Mouse (Mus musculus) forebrain, postnatal 0 days (tissue): ENCODE data around the gene Smoc1. TPM values are rescaled to one million over a fixed set of nuclear protein-coding genes. Genes with fewer than 3 reads are reported as not detected.
A peak's percentile ranks its signal among the peaks of the same experiment; 100 is the strongest.

ENCODE experiments used
- ATAC-seq: fragments of 200-750 bp; cut with Nextera tagmentation; 2 replicates; pipeline ENCODE4 v1.8.0; 2017; ENCODE audit warnings: mild to moderate bottlenecking, moderate library complexity
- DNase-seq: peaks from one replicate; pipeline ENCODE4 v3.0.0-alpha.2; 2015
- H3K27ac ChIP-seq: fragments of 300-500 bp; sonication (generic); 2 replicates; pipeline ENCODE4 v1.5.1; 2014; ENCODE audit warnings: low read depth, mild to moderate bottlenecking, antibody characterized with exemption, low read length, moderate library complexity, mixed read lengths
- H3K27me3 ChIP-seq: fragments of 300-500 bp; sonication (generic); 2 replicates; pipeline ENCODE4 v1.6.1; 2014; ENCODE audit warnings: mild to moderate bottlenecking, low read length, mixed read lengths; ENCODE audit not compliant: insufficient read depth
- H3K36me3 ChIP-seq: fragments of 300-500 bp; sonication (generic); 2 replicates; pipeline ENCODE4 v1.6.1; 2014; ENCODE audit warnings: mild to moderate bottlenecking, moderate library complexity; ENCODE audit not compliant: insufficient read depth
- H3K4me1 ChIP-seq: fragments of 300-500 bp; sonication (generic); 2 replicates; pipeline ENCODE4 v1.6.1; 2014; ENCODE audit warnings: antibody characterized with exemption; ENCODE audit not compliant: insufficient read depth
- H3K4me2 ChIP-seq: fragments of 300-500 bp; sonication (generic); 2 replicates; pipeline ENCODE4 v1.6.1; 2014; ENCODE audit warnings: low read depth, mild to moderate bottlenecking, moderate library complexity
- H3K4me3 ChIP-seq: fragments of 300-500 bp; sonication (generic); 2 replicates; pipeline ENCODE4 v1.5.1; 2014; ENCODE audit warnings: low read depth, low read length, mixed read lengths
- H3K9ac ChIP-seq: fragments of 300-500 bp; sonication (generic); 2 replicates; pipeline ENCODE4 v1.6.1; 2014; ENCODE audit warnings: mild to moderate bottlenecking
- H3K9me3 ChIP-seq: fragments of 300-500 bp; sonication (generic); 2 replicates; pipeline ENCODE4 v1.6.1; 2016; ENCODE audit warnings: low read length
- CTCF ChIP-seq: sonication (generic); IDR thresholded peaks from 2 replicates; pipeline ENCODE4 v1.5.1; 2016; ENCODE audit warnings: antibody characterized with exemption, control low read depth, low read depth
- WGBS: fragments of 180-500 bp; shearing (Covaris S2); extraction: QIAGEN DNeasy Blood & Tissue Kit; methylation state at CpG from one replicate; pipeline ENCODE4 v1.1.7; 2014; 5-methylcytosine and 5-hydroxymethylcytosine counted together
- polyA plus RNA-seq: library from polyadenylated mRNA; unstranded; fragments of >200 nt; fragmentation: Nextera tagmentation; extraction: Ambion mirVana; gene quantifications from 2 replicates; pipeline ENCODE4 v1.2.1, GENCODE M21; 2015
- total RNA-seq: library from RNA; depleted of rRNA; stranded (reverse); fragments of >200 nt; gene quantifications from 2 replicates; pipeline ENCODE4 v1.2.3, GENCODE M21; 2014

Smoc1 gene
- total and polyA plus RNA-seq, 2 experiments from 2014 or later: 12.3 to 16.9 TPM

GRCm38 (mm10) chr12:81173893-81174292, 147.3 kb downstream of the Smoc1 start:
- Histone ChIP-seq H3K9me3 (no peaks in the 10 kb centered on the region), H3K36me3 (0 out of 2 replicates have a peak, but pooled peaks cover 2% of the 10 kb centered on the region), H3K27ac (no peak overlapping the region), H3K9ac (no peak overlapping the region), H3K27me3 (no peaks in the 10 kb centered on the region), H3K4me1 (no peaks in the 10 kb centered on the region), H3K4me2 (no peak overlapping the region), H3K4me3 (no peak overlapping the region)
- WGBS: 91% methylated on average over 4 of the region's 4 CpGs
- no peak for DNase-seq
- no peak for ATAC-seq
- TF ChIP-seq CTCF: no peak

- H3K27me3 ChIP-seq: no peaks in the 10 kb centered on the region
- H3K4me1 ChIP-seq: no peaks in the 10 kb centered on the region
- TF ChIP-seq CTCF: no peak
- no peaks in the 10 kb centered on the region for H3K9me3 ChIP-seq
- H3K36me3 ChIP-seq: 0 out of 2 replicates have a peak, but pooled peaks cover 2% of the 10 kb centered on the region
- H3K9ac ChIP-seq: no peak overlapping the region
- no peak overlapping the region for H3K4me2 ChIP-seq
- no peak for DNase-seq
- H3K27ac ChIP-seq: no peak overlapping the region
- ATAC-seq: no peak
- no peak overlapping the region for H3K4me3 ChIP-seq
- 58% methylated on average over 9 of the region's 9 CpGs for WGBS
Measured at GRCm38 (mm10) chr12:81175252-81175651, 148.6 kb downstream of the Smoc1 start.

GRCm38 (mm10) chr12:81182073-81182472, 155.5 kb downstream of the Smoc1 start:
- Histone ChIP-seq H3K27me3 (no peaks in the 10 kb centered on the region), H3K27ac (no peak overlapping the region), H3K9ac (no peak overlapping the region), H3K9me3 (no peaks in the 10 kb centered on the region), H3K36me3 (0 out of 2 replicates have a peak, but pooled peaks cover 2% of the 10 kb centered on the region), H3K4me2 (no peak overlapping the region), H3K4me1 (no peaks in the 10 kb centered on the region), H3K4me3 (no peak overlapping the region)
- 69% methylated on average over 3 of the region's 3 CpGs for WGBS
- DNase-seq (peak; percentile 59), ATAC-seq (no peak)
- peak; percentile 85 for TF ChIP-seq CTCF

GRCm38 (mm10) chr12:81184967-81185366, 158.4 kb downstream of the Smoc1 start:
- no peak for DNase-seq
- no peak overlapping the region for H3K4me2 ChIP-seq
- ATAC-seq: no peak
- 88% methylated on average over 2 of the region's 2 CpGs for WGBS
- no peak overlapping the region for H3K4me3 ChIP-seq
- no peaks in the 10 kb centered on the region for H3K9me3 ChIP-seq
- no peaks in the 10 kb centered on the region for H3K36me3 ChIP-seq
- H3K9ac ChIP-seq: no peak overlapping the region
- no peak for TF ChIP-seq CTCF
- no peak overlapping the region for H3K27ac ChIP-seq
- H3K27me3 ChIP-seq: no peaks in the 10 kb centered on the region
- no peaks in the 10 kb centered on the region for H3K4me1 ChIP-seq

- WGBS: 93% methylated on average over 4 of the region's 4 CpGs
- Histone ChIP-seq H3K4me1 (no peaks in the 10 kb centered on the region), H3K27me3 (no peaks in the 10 kb centered on the region), H3K4me2 (no peak overlapping the region), H3K9ac (no peak overlapping the region), H3K36me3 (no peaks in the 10 kb centered on the region), H3K9me3 (no peaks in the 10 kb centered on the region), H3K27ac (no peak overlapping the region), H3K4me3 (no peak overlapping the region)
- DNase-seq (no peak), ATAC-seq (no peak)
- no peak for TF ChIP-seq CTCF
Measured at GRCm38 (mm10) chr12:81186081-81186480, 159.5 kb downstream of the Smoc1 start.

- H3K4me3 ChIP-seq: no peak overlapping the region
- H3K27ac ChIP-seq: no peak overlapping the region
- TF ChIP-seq CTCF: no peak
- DNase-seq (no peak), ATAC-seq (no peak)
- H3K9ac ChIP-seq: no peak overlapping the region
- no peak overlapping the region for H3K4me2 ChIP-seq
- H3K27me3 ChIP-seq: no peaks in the 10 kb centered on the region
- no peaks in the 10 kb centered on the region for H3K36me3 ChIP-seq
- H3K9me3 ChIP-seq: no peaks in the 10 kb centered on the region
- H3K4me1 ChIP-seq: no peaks in the 10 kb centered on the region
- WGBS: 79% methylated on average over 3 of the region's 3 CpGs
Measured at GRCm38 (mm10) chr12:81186668-81187067, 160.1 kb downstream of the Smoc1 start.

- ATAC-seq (no peak), DNase-seq (no peak)
- WGBS: 80% methylated on average over 3 of the region's 3 CpGs
Measured at GRCm38 (mm10) chr12:81188423-81188822, 161.8 kb downstream of the Smoc1 start.

More at GRCm38 (mm10) chr12:81188423-81188822, 161.8 kb downstream of the Smoc1 start:
- Histone ChIP-seq H3K27ac (no peak overlapping the region), H3K4me1 (no peaks in the 10 kb centered on the region), H3K4me2 (no peak overlapping the region), H3K36me3 (no peaks in the 10 kb centered on the region), H3K27me3 (no peaks in the 10 kb centered on the region), H3K9ac (no peak overlapping the region), H3K9me3 (no peaks in the 10 kb centered on the region), H3K4me3 (no peak overlapping the region)
- TF ChIP-seq CTCF: no peak
